Mouse (Mus musculus): ENCODE results near the gene Fam216a. TPM values are rescaled to one million over a fixed set of nuclear protein-coding genes. Genes with fewer than 3 reads are reported as not detected.
"Not testable (repeated sequence)": the region's sequence is repeated elsewhere in the genome, so short reads cannot be mapped to it uniquely, and the experiment has no call there.

Fam216a gene
- polyA plus RNA-seq, 1 experiment from 2014 or later: 13.7 TPM

DNA sequence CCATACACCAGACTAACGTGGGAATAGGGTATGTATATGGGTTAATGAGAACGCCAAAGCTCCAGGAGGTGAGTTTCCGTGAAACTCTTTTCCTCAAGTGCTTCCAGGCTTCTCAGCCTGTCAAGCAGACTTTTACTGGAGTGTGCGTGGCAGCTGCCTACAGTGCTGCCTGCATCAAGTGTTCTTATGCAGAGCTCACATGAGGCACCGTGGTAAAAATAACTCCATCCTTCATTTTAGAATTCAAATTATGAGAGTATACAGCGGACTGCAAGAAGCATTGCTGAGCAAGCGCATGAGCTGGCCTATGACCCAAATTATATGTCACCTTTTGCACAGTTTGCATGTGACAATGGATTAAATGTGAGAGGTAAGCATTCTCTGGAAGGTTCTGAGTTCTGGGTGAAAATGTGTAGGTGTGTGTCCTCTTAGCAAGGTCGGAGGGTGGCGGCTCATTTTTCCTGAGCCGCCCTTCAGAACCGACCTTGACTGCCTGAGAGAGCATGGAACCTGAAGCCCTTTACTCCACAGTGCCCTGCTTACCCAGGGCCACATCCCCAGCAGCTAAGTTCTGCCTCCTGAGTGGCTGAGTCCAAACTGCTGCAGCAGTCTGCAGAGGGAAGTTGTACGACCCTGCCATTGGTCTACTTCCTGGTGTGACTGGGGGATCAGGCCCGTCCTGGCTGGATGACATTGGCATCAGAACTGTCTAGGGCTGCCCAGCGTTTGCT lies 52.5 kb downstream of the Fam216a start:
- H3K27ac ChIP-seq (ENCODE audit: low read length): no peak overlapping the region
- ATAC-seq (ENCODE audit: low read depth): no peak
- H3K9ac ChIP-seq (ENCODE audit: low read depth, low read length): no peak overlapping the region
- 76% methylated on average over 14 of the region's 14 CpGs for WGBS (ENCODE audit: insufficient replicate concordance)
- H3K36me3 ChIP-seq (ENCODE audit: control insufficient read depth, insufficient read depth): peaks cover 9% of the 10 kb centered on the region
- no peaks in the 10 kb centered on the region for H3K9me3 ChIP-seq (replicated peaks; ENCODE audit: control insufficient read depth, low read length)
- H3K4me1 ChIP-seq (ENCODE audit: control insufficient read depth, low read depth, low read length): peaks cover 12% of the 10 kb centered on the region
- no peaks in the 10 kb centered on the region for H3K27me3 ChIP-seq (ENCODE audit: control insufficient read depth, insufficient read depth, low read depth, low read length)
- H3K4me2 ChIP-seq (ENCODE audit: low read depth, low read length): no peak overlapping the region
- no peak overlapping the region for H3K4me3 ChIP-seq (ENCODE audit: low read depth, low read length)

DNA sequence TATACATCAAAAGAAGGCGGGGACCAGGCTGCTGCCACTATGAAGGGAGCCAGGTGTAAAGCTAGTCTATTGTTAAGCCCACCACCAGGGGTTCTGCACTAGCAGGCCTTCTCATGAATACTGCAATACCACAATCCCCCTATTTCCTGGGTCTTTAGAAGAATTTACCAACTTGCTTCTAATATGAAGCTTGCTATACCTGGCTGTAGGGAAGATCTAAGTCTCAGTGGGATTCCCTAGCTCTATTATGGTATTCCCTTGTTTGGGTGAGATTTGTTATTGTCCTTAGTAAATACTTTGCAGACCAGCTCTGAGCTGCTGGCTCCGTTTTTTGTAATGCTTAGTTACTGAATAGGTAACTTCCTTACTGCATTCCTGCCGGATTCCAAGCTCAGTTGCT lies 53.2 kb downstream of the Fam216a start:
- peaks cover 14% of the 10 kb centered on the region for H3K4me1 ChIP-seq (ENCODE audit: control insufficient read depth, low read depth, low read length)
- H3K27me3 ChIP-seq (ENCODE audit: control insufficient read depth, insufficient read depth, low read depth, low read length); H3K36me3 ChIP-seq (ENCODE audit: control insufficient read depth, insufficient read depth); H3K4me2 ChIP-seq (ENCODE audit: low read depth, low read length); ATAC-seq (ENCODE audit: low read depth); H3K4me3 ChIP-seq (ENCODE audit: low read depth, low read length); H3K9me3 ChIP-seq (replicated peaks; ENCODE audit: control insufficient read depth, low read length); H3K9ac ChIP-seq (ENCODE audit: low read depth, low read length); H3K27ac ChIP-seq (ENCODE audit: low read length): not testable (repeated sequence)
- WGBS (ENCODE audit: insufficient replicate concordance): 81% methylated on average over 3 of the region's 3 CpGs

GRCm38 (mm10) chr5:122318100-122318499 lies 54.1 kb downstream of the Fam216a start:
- Histone ChIP-seq H3K9me3 (replicated peaks; ENCODE audit: control insufficient read depth, low read length) (no peaks in the 10 kb centered on the region), H3K4me1 (ENCODE audit: control insufficient read depth, low read depth, low read length) (peaks cover 14% of the 10 kb centered on the region), H3K4me3 (ENCODE audit: low read depth, low read length) (no peak overlapping the region), H3K4me2 (ENCODE audit: low read depth, low read length) (no peak overlapping the region), H3K9ac (ENCODE audit: low read depth, low read length) (no peak overlapping the region), H3K27ac (ENCODE audit: low read length) (no peak overlapping the region), H3K36me3 (ENCODE audit: control insufficient read depth, insufficient read depth) (peaks cover 9% of the 10 kb centered on the region), H3K27me3 (ENCODE audit: control insufficient read depth, insufficient read depth, low read depth, low read length) (no peaks in the 10 kb centered on the region)
- 51% methylated on average over 3 of the region's 3 CpGs for WGBS (ENCODE audit: insufficient replicate concordance)
- no peak for ATAC-seq (ENCODE audit: low read depth)

DNA sequence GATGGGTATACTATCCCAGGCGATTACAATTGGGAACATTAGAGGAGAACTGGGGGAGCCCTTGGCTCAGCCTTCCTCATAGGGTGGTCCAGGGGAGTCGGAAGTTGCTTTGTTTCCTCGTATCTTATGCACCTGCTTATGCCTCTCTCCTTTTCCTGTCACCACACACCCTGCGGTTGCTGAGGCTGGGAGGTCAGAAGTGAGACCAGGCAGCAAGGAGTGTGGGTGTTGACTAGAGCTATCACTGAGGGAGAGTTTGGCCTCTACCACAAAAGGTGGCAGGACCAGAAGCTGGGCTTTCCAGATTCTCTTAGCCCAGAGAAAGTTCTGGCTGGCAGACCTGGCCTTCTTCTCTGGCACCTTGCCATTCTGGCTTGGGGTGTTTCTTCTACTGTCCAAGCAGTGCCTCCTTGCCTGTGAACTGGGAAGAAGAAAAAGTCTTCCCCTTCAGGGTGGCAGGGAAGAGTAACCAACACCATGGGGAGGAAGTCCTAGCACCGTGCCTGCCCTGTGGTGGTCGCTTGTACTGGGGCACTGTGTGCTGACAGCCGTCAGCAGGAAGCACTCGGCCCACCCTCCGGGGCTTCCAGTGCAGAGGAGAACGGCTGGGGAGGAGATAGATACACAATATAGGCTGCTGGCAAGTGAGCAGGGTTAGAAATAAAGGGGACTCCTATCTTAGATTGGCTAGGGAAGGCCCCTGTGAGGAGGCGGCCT lies 54.7 kb downstream of the Fam216a start:
- H3K36me3 ChIP-seq (ENCODE audit: control insufficient read depth, insufficient read depth): peaks cover 12% of the 10 kb centered on the region
- H3K27ac ChIP-seq (ENCODE audit: low read length): no peak overlapping the region
- no peaks in the 10 kb centered on the region for H3K27me3 ChIP-seq (ENCODE audit: control insufficient read depth, insufficient read depth, low read depth, low read length)
- H3K4me2 ChIP-seq (ENCODE audit: low read depth, low read length): no peak overlapping the region
- no peak overlapping the region for H3K9ac ChIP-seq (ENCODE audit: low read depth, low read length)
- no peaks in the 10 kb centered on the region for H3K9me3 ChIP-seq (replicated peaks; ENCODE audit: control insufficient read depth, low read length)
- H3K4me3 ChIP-seq (ENCODE audit: low read depth, low read length): no peak overlapping the region
- ATAC-seq (ENCODE audit: low read depth): no peak
- H3K4me1 ChIP-seq (ENCODE audit: control insufficient read depth, low read depth, low read length): peaks cover 14% of the 10 kb centered on the region
- 43% methylated on average over 11 of the region's 11 CpGs for WGBS (ENCODE audit: insufficient replicate concordance)

- WGBS (ENCODE audit: insufficient replicate concordance): 17% methylated on average over 20 of the region's 20 CpGs
- H3K36me3 ChIP-seq (ENCODE audit: control insufficient read depth, insufficient read depth): peaks cover 5% of the 10 kb centered on the region
- peaks cover 14% of the 10 kb centered on the region for H3K4me1 ChIP-seq (ENCODE audit: control insufficient read depth, low read depth, low read length)
- peak overlapping the region; percentile 33 for H3K4me2 ChIP-seq (ENCODE audit: low read depth, low read length)
- no peaks in the 10 kb centered on the region for H3K27me3 ChIP-seq (ENCODE audit: control insufficient read depth, insufficient read depth, low read depth, low read length)
- peak; percentile 70 for ATAC-seq (ENCODE audit: low read depth)
- H3K9me3 ChIP-seq (replicated peaks; ENCODE audit: control insufficient read depth, low read length): no peaks in the 10 kb centered on the region
- peak overlapping the region; percentile 5; the same call in 1 of the 2 replicates for H3K27ac ChIP-seq (ENCODE audit: low read length)
- H3K9ac ChIP-seq (ENCODE audit: low read depth, low read length): peak overlapping the region; percentile 12; the same call in 1 of the 2 replicates
- H3K4me3 ChIP-seq (ENCODE audit: low read depth, low read length): peak overlapping the region; percentile 21; the same call in 1 of the 2 replicates
Measured at GRCm38 (mm10) chr5:122314966-122315667, 57.0 kb downstream of the Fam216a start.

Other genes with a start within 250 kb of the Fam216a start
- not detected in 2 replicates for gene Ccdc63, start 231.5 kb downstream of the Fam216a start, polyA plus RNA-seq (2015; fragmentation: Nextera tagmentation; extraction: Ambion mirVana)
- 109 and 114 TPM in 2 replicates for gene Ppp1cc, start 214.1 kb downstream of the Fam216a start, polyA plus RNA-seq (2015; fragmentation: Nextera tagmentation; extraction: Ambion mirVana)
- gene Hvcn1, start 165.6 kb downstream of the Fam216a start, polyA plus RNA-seq (2015; fragmentation: Nextera tagmentation; extraction: Ambion mirVana): 4.9 and 6.0 TPM in 2 replicates
- 0.74 and 0.78 TPM in 2 replicates for gene Tctn1, start 107.9 kb downstream of the Fam216a start, polyA plus RNA-seq (2015; fragmentation: Nextera tagmentation; extraction: Ambion mirVana)
- gene Pptc7, start 88.0 kb downstream of the Fam216a start, polyA plus RNA-seq (2015; fragmentation: Nextera tagmentation; extraction: Ambion mirVana): 3.4 and 4.1 TPM in 2 replicates
- 2.5 and 2.6 TPM in 2 replicates for gene Rad9b, start 18.1 kb downstream of the Fam216a start, polyA plus RNA-seq (2015; fragmentation: Nextera tagmentation; extraction: Ambion mirVana)
- gene Vps29, start 18.0 kb downstream of the Fam216a start, polyA plus RNA-seq (2015; fragmentation: Nextera tagmentation; extraction: Ambion mirVana): 95.1 and 104 TPM in 2 replicates
- gene Gpn3, start 488 bp downstream of the Fam216a start, polyA plus RNA-seq (2015; fragmentation: Nextera tagmentation; extraction: Ambion mirVana): 46.8 and 52.8 TPM in 2 replicates
- 85.4 and 105 TPM in 2 replicates for gene Arpc3, start 19.5 kb upstream of the Fam216a start, polyA plus RNA-seq (2015; fragmentation: Nextera tagmentation; extraction: Ambion mirVana)
- gene Anapc7, start 49.3 kb upstream of the Fam216a start, polyA plus RNA-seq (2015; fragmentation: Nextera tagmentation; extraction: Ambion mirVana): 14.7 and 14.9 TPM in 2 replicates
- gene Atp2a2, start 129.9 kb upstream of the Fam216a start, polyA plus RNA-seq (2015; fragmentation: Nextera tagmentation; extraction: Ambion mirVana): 10.0 and 11.3 TPM in 2 replicates
- gene Ift81, start 242.2 kb upstream of the Fam216a start, polyA plus RNA-seq (2015; fragmentation: Nextera tagmentation; extraction: Ambion mirVana): 1.9 and 2.2 TPM in 2 replicates

All from liver, embryonic 16.5 days (tissue).